Mouse (Mus musculus) ES-E14 (cell line): ENCODE results near the gene Lingo4. TPM values are rescaled to one million over a fixed set of nuclear protein-coding genes. Genes with fewer than 3 reads are reported as not detected.

Source experiments
- DNase-seq: peaks from one replicate; pipeline ENCODE4 v3.0.0-alpha.2; 2013; ENCODE audit warnings: low read depth, low spot score
- H3K27ac ChIP-seq: 2 replicates; pipeline ENCODE4 v1.5.1; 2012; ENCODE audit warnings: low read depth, mild to moderate bottlenecking, low read length, moderate library complexity, mixed read lengths; ENCODE audit not compliant: poor library complexity, insufficient read depth, severe bottlenecking
- H3K36me3 ChIP-seq: 2 replicates; pipeline ENCODE4 v1.6.1; 2012; ENCODE audit warnings: mild to moderate bottlenecking, low read length, moderate library complexity, mixed read lengths; ENCODE audit not compliant: control insufficient read depth, poor library complexity, insufficient read depth, severe bottlenecking
- H3K4me1 ChIP-seq, 2 experiments: fragments of 150-350 bp in 1 of 2; sonication (generic) in 1 of 2; 2 replicates each; pipeline ENCODE4 v1.6.1; 2012; ENCODE audit warnings: low read length in 2 of 2, mild to moderate bottlenecking in 1 of 2, mixed read lengths in 1 of 2; ENCODE audit not compliant: control insufficient read depth in 2 of 2, insufficient read depth in 2 of 2, poor library complexity in 1 of 2
- H3K4me3 ChIP-seq, 2 experiments: fragments of 150-350 bp in 1 of 2; sonication (generic) in 1 of 2; 2 replicates each; pipeline ENCODE4 v1.5.1; 2012; ENCODE audit warnings: low read length in 2 of 2, low read depth in 1 of 2, mild to moderate bottlenecking in 1 of 2, mixed read lengths in 1 of 2; ENCODE audit not compliant: insufficient read depth in 1 of 2, poor library complexity in 1 of 2, severe bottlenecking in 1 of 2
- H3K9ac ChIP-seq: 2 replicates; pipeline ENCODE4 v1.6.1; 2012; ENCODE audit warnings: low read depth, mild to moderate bottlenecking, low read length, mixed read lengths; ENCODE audit not compliant: poor library complexity, insufficient read depth, severe bottlenecking
- H3K9me3 ChIP-seq: fragments of 150-350 bp; sonication (generic); 2 replicates; pipeline ENCODE4 v1.6.1; 2012; ENCODE audit warnings: low read depth, mild to moderate bottlenecking, low read length; ENCODE audit not compliant: control insufficient read depth, insufficient read depth
- CHD2 ChIP-seq: IDR thresholded peaks from 2 replicates; pipeline ENCODE4 v1.6.1; 2014; ENCODE audit warnings: mild to moderate bottlenecking, low read depth, low read length, inconsistent platforms
- HCFC1 ChIP-seq: IDR thresholded peaks from 2 replicates; pipeline ENCODE4 v1.6.1; 2012; ENCODE audit warnings: low read length, inconsistent platforms, borderline replicate concordance; ENCODE audit not compliant: insufficient read depth
- MAFK ChIP-seq: IDR thresholded peaks from 2 replicates; pipeline ENCODE4 v1.6.1; 2014; ENCODE audit warnings: mild to moderate bottlenecking, low read depth, low read length, inconsistent platforms; ENCODE audit not compliant: insufficient read depth
- ZC3H11A ChIP-seq: IDR thresholded peaks from 2 replicates; pipeline ENCODE4 v1.6.1; 2012; ENCODE audit warnings: low read depth, mild to moderate bottlenecking, inconsistent platforms, low read length, borderline replicate concordance
- ZNF384 ChIP-seq: IDR thresholded peaks from 2 replicates; pipeline ENCODE4 v1.6.1; 2012; ENCODE audit warnings: low read depth, low read length, inconsistent platforms
- in situ Hi-C, 2 experiments: fragments of 600-800 bp; cut with MboI; formaldehyde crosslinking; loops; one replicate each; pipeline ENCODE4 v1.15.1; 2025; ENCODE audit warnings: low sequenced_read_pairs in 2 of 2, inconsistent platforms in 1 of 2; ENCODE audit not compliant: unreplicated experiment in 2 of 2
- total RNA-seq: library from RNA; depleted of rRNA; stranded (reverse); fragments of 300-350 nt; gene quantifications from 2 replicates; pipeline ENCODE4 v1.2.3, GENCODE M21; 2012

Gene Lingo4
- total RNA-seq, 1 experiment: not detected

DNA sequence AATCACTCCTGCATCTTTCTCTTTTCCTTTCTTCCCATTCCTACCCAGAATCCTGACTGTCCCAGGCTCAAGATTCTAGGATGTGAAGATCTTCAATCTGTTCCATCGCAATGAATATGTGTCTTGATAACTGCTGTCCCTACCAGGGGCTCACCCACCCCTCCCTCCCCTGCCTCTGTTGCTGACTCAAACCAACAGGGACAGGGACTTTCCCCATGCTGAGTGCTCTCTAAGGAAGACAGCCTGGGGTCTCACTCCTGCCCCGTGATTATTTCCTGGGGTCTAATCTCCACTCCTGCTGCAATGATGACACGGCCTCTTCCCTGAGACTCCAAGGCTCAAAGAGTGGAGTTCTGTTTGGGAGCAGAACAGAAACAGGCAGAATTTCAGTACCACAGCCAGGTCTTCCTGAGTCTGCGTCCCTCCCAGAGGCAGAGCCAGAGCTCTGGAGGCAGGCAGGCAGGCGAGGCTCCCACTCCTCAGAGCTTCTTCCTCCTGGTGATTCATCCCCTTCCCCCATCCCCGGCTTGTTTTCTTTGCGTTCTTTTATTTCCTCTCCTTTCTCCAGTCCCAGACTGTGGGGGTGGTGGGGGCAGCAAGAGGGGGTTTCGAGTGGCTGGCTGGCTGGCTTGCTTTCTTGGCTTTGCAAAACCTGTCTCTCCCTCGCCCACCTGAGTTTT is 18.3 kb upstream of the Lingo4 start:
- in situ Hi-C loops: no loop called here
- H3K36me3 ChIP-seq: no peaks in the 10 kb centered on the region
- H3K9me3 ChIP-seq: no peaks in the 10 kb centered on the region
- no peak overlapping the region for H3K27ac ChIP-seq
- no peak for DNase-seq
- H3K4me1 ChIP-seq: peaks cover 0 to 11% of the 10 kb centered on the region in 2 experiments
- no peak for TF ChIP-seq ZC3H11A
- no peak for TF ChIP-seq CHD2
- no peak overlapping the region for H3K4me3 ChIP-seq
- no peak overlapping the region for H3K9ac ChIP-seq

GRCm38 (mm10) chr3:94382308-94382707 is 16.0 kb upstream of the Lingo4 start:
- Histone ChIP-seq H3K36me3 (no peaks in the 10 kb centered on the region), H3K9ac (no peak overlapping the region), H3K27ac (no peak overlapping the region), H3K9me3 (no peaks in the 10 kb centered on the region), H3K4me3 (no peak overlapping the region), H3K4me1 (peaks cover 0 to 6% of the 10 kb centered on the region in 2 experiments; a peak in 3 of 4 replicates)
- TF ChIP-seq HCFC1 (no peak), MAFK (no peak), CHD2 (no peak), ZC3H11A (no peak), ZNF384 (no peak)
- DNase-seq: no peak
- in situ Hi-C loops: no loop called here

GRCm38 (mm10) chr3:94383476-94383875 is 14.8 kb upstream of the Lingo4 start:
- H3K36me3 ChIP-seq: no peaks in the 10 kb centered on the region
- H3K4me3 ChIP-seq: no peak overlapping the region
- TF ChIP-seq CHD2 (no peak), ZC3H11A (no peak), HCFC1 (no peak), MAFK (no peak), ZNF384 (no peak)
- H3K9me3 ChIP-seq: no peaks in the 10 kb centered on the region
- H3K27ac ChIP-seq: no peak overlapping the region
- DNase-seq: no peak
- in situ Hi-C loops: no loop called here
- H3K4me1 ChIP-seq: no peaks in the 10 kb centered on the region
- H3K9ac ChIP-seq: no peak overlapping the region

- Histone ChIP-seq H3K9me3 (no peaks in the 10 kb centered on the region), H3K9ac (no peak overlapping the region), H3K36me3 (no peaks in the 10 kb centered on the region), H3K4me3 (no peak overlapping the region), H3K27ac (no peak overlapping the region), H3K4me1 (no peaks in the 10 kb centered on the region)
- no peak for DNase-seq
- TF ChIP-seq ZNF384: no peak
- no peak for TF ChIP-seq MAFK
- TF ChIP-seq HCFC1: no peak
- TF ChIP-seq ZC3H11A: no peak
- TF ChIP-seq CHD2: no peak
- in situ Hi-C loops: no loop called here
These were observed 11.6 kb upstream of the Lingo4 start for GRCm38 (mm10) chr3:94386671-94387070.

DNA sequence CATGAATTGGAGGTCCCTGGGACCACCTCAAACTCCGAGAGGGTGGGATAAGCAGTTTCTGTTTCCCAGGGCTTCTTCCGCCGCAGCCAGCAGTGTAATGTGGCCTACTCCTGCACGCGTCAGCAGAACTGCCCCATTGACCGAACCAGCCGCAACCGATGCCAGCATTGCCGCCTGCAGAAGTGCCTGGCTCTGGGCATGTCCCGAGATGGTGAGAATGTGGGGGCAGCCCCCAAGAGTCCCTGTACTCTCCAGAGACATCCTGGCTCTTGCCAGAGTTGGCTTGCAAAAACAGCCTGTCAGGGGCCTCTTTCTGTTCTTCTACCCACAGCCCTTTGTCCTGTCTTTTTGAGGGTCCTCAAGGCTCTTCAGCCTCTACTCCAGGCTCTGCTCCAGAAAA is 10.9 kb upstream of the Lingo4 start:
- Histone ChIP-seq H3K36me3 (no peaks in the 10 kb centered on the region), H3K4me3 (no peak overlapping the region), H3K9me3 (no peaks in the 10 kb centered on the region), H3K9ac (no peak overlapping the region), H3K4me1 (no peaks in the 10 kb centered on the region), H3K27ac (no peak overlapping the region)
- TF ChIP-seq ZNF384 (no peak), ZC3H11A (no peak), HCFC1 (no peak), CHD2 (no peak), MAFK (no peak)
- DNase-seq: no peak
- in situ Hi-C loops: no loop called here
